30 mouse cellular contexts compared by ENCODE assay signal in the genomic region with DNA sequence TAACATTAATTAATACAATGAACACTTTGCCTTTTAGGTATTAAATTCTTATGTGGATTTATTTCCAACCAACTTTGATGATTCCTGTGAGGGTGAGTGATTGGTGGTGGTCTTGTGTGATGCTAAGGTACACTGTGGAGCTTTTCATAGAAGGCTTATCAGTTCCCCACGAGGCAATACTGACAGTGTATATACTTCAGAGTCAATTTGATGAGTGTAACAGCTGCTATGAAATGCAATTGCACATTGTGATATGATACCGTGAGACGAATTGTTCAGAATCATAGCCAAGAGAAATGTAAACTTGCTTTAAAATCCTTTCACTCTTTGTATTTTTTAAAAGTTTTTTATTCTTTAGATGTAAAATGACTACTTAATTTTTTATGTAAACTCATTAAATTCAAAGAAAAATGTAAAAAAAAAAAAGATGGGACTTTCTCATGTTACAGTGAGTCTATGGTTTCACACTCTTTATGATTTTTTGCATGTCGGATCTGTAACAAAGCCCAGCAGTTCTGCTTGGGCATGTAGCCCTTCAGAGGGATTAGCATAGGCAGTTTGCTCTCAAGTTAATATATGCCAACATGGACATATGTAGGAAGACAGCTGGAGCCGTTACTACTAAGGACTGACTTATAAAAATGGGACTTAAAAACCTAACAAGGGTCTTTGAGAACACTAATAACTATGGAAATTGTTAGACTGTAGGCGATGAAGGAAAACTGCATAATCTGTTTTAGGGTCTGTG. TPM values are rescaled to one million over a fixed set of nuclear protein-coding genes. Genes with fewer than 3 reads are reported as not detected.
A peak's percentile ranks its signal among the peaks of the same experiment; 100 is the strongest.
DNase-seq lines count a peak whose midpoint lies in the region; ATAC-seq and TF ChIP-seq lines count a peak whose summit lies in the region.
"Had no signal": no experiment of that assay in that cellular context is flagged by ENCODE, and none has a peak within 500 bp of the region (broad histone marks: within the 10 kb centered on the region; RNA-seq: fewer than 3 reads in every experiment).

No protein-coding gene starts in this region.

- no peak for TF ChIP-seq POLR2A in myocyte (IDR thresholded peaks at IDR 0.05; ENCODE audit: insufficient read length, low read depth)

- H3K79me2 ChIP-seq in C2C12 (ENCODE audit: control insufficient read depth, insufficient read depth) (no peaks in the 10 kb centered on the region), myocyte (ENCODE audit: control insufficient read depth, insufficient read depth) (no peaks in the 10 kb centered on the region)

- no peaks in the 10 kb centered on the region for H3K36me3 ChIP-seq in embryonic facial prominence, embryonic 14.5 days (ENCODE audit: control insufficient read depth, insufficient read depth, low read length)
- H3K36me3 ChIP-seq in embryonic facial prominence, embryonic 10.5 days (replicated peaks): no peaks in the 10 kb centered on the region
- H3K36me3 ChIP-seq in limb, embryonic 12.5 days: no peaks in the 10 kb centered on the region
- no peaks in the 10 kb centered on the region for H3K36me3 ChIP-seq in limb, embryonic 10.5 days
- H3K36me3 ChIP-seq in C2C12 (ENCODE audit: control insufficient read depth, insufficient read depth) (no peaks in the 10 kb centered on the region), myocyte (ENCODE audit: control insufficient read depth, insufficient read depth) (no peaks in the 10 kb centered on the region)
- no peaks in the 10 kb centered on the region for H3K36me3 ChIP-seq in intestine, embryonic 16.5 days (ENCODE audit: control insufficient read depth, insufficient read depth, low read length)
- H3K36me3 ChIP-seq: embryonic facial prominence, embryonic 12.5 days; G1E; heart, embryonic 10.5 days; heart, embryonic 13.5 days; hindbrain, embryonic 15.5 days had no signal

- TF ChIP-seq CTCF in C2C12 (IDR thresholded peaks at IDR 0.05; ENCODE audit: control insufficient read depth, insufficient read depth, insufficient read length): no peak

- ATAC-seq in embryonic facial prominence, embryonic 14.5 days (ENCODE audit: low read depth): peak; percentile 78; the same call in 1 of the 2 replicates
- peak; percentile 37; the same call in 1 of the 2 replicates for ATAC-seq in limb, embryonic 12.5 days (ENCODE audit: insufficient number of reproducible peaks, insufficient read depth, low FRiP score, low TSS enrichment, low read depth)
- ATAC-seq in intestine, embryonic 16.5 days: no peak
- ATAC-seq: forebrain, embryonic 13.5 days; forebrain, embryonic 16.5 days; Patski had no signal

- no peak overlapping the region for H3K27ac ChIP-seq in embryonic facial prominence, embryonic 14.5 days (replicated peaks; ENCODE audit: low read depth, low read length)
- H3K27ac ChIP-seq in embryonic facial prominence, embryonic 10.5 days (replicated peaks): no peak overlapping the region
- no peak overlapping the region for H3K27ac ChIP-seq in limb, embryonic 12.5 days
- H3K27ac ChIP-seq in limb, embryonic 10.5 days: no peak overlapping the region
- H3K27ac ChIP-seq in intestine, embryonic 16.5 days (ENCODE audit: low read length): no peak overlapping the region
- H3K27ac ChIP-seq: embryonic facial prominence, embryonic 12.5 days; forebrain, embryonic 13.5 days; gastrocnemius, adult 2 months; heart, adult 2 months; heart, embryonic 10.5 days; heart, embryonic 13.5 days; hindbrain, embryonic 15.5 days had no signal

- H3K4me2 ChIP-seq in embryonic facial prominence, embryonic 14.5 days (ENCODE audit: low read depth, low read length): no peak overlapping the region
- no peak overlapping the region for H3K4me2 ChIP-seq in limb, embryonic 12.5 days
- H3K4me2 ChIP-seq in myocyte (ENCODE audit: low read depth): peak overlapping the region; percentile 12
- H3K4me2 ChIP-seq in intestine, embryonic 16.5 days (ENCODE audit: low read depth, low read length): no peak overlapping the region
- H3K4me2 ChIP-seq: embryonic facial prominence, embryonic 12.5 days; forebrain, embryonic 13.5 days; heart, embryonic 13.5 days; hindbrain, embryonic 15.5 days had no signal

- H3K4me1 ChIP-seq in embryonic facial prominence, embryonic 14.5 days (ENCODE audit: control insufficient read depth, insufficient read depth, low read length): peaks cover 8% of the 10 kb centered on the region
- peaks cover 26% of the 10 kb centered on the region for H3K4me1 ChIP-seq in embryonic facial prominence, embryonic 10.5 days
- peaks cover 7% of the 10 kb centered on the region for H3K4me1 ChIP-seq in limb, embryonic 12.5 days (replicated peaks)
- peaks cover 12% of the 10 kb centered on the region for H3K4me1 ChIP-seq in limb, embryonic 10.5 days
- no peaks in the 10 kb centered on the region; the same call in none of the 2 replicates for H3K4me1 ChIP-seq in intestine, embryonic 16.5 days (ENCODE audit: control insufficient read depth, insufficient read depth, low read length)
- H3K4me1 ChIP-seq: forebrain, embryonic 13.5 days had no signal

- no peaks in the 10 kb centered on the region for H3K79me3 ChIP-seq in C2C12 (ENCODE audit: low read depth)

- no peak overlapping the region for H3K9ac ChIP-seq in embryonic facial prominence, embryonic 14.5 days (ENCODE audit: low read depth, low read length)
- H3K9ac ChIP-seq in limb, embryonic 12.5 days (replicated peaks): no peak overlapping the region
- no peak overlapping the region for H3K9ac ChIP-seq in intestine, embryonic 16.5 days (ENCODE audit: low read depth, low read length)
- H3K9ac ChIP-seq: embryonic facial prominence, embryonic 12.5 days; forebrain, embryonic 13.5 days; heart, embryonic 13.5 days; hindbrain, embryonic 15.5 days had no signal

- 50% methylated on average over 6 of the region's 6 CpGs for WGBS in embryonic facial prominence, embryonic 14.5 days
- WGBS in embryonic facial prominence, embryonic 10.5 days: 87% methylated on average over 6 of the region's 6 CpGs
- WGBS in limb, embryonic 12.5 days: 74% methylated on average over 6 of the region's 6 CpGs
- 87% methylated on average over 6 of the region's 6 CpGs for WGBS in limb, embryonic 10.5 days
- WGBS in intestine, embryonic 16.5 days: 67% methylated on average over 6 of the region's 6 CpGs

- DNase-seq in embryonic facial prominence, embryonic 14.5 days (ENCODE audit: low spot score): peak; percentile 79
- DNase-seq in embryonic facial prominence, embryonic 10.5 days (ENCODE audit: low spot score): no peak
- DNase-seq in limb, embryonic 10.5 days (ENCODE audit: low spot score): no peak
- DNase-seq: adrenal gland, postnatal 10 days; adrenal gland, postnatal 36 days; cerebellum, adult 18-20 months; cerebellum, adult 9-10 months; cerebellum, postnatal 14 days; gastrocnemius, adult 2 months; gastrocnemius, postnatal 14 days; heart, adult 2 months; heart, postnatal 14 days; heart, postnatal 4 days had no signal

- no peaks in the 10 kb centered on the region for H3K9me3 ChIP-seq in embryonic facial prominence, embryonic 14.5 days (ENCODE audit: control insufficient read depth, low read length)
- H3K9me3 ChIP-seq in embryonic facial prominence, embryonic 10.5 days: no peaks in the 10 kb centered on the region
- H3K9me3 ChIP-seq in limb, embryonic 12.5 days: no peaks in the 10 kb centered on the region
- H3K9me3 ChIP-seq in limb, embryonic 10.5 days (replicated peaks): no peaks in the 10 kb centered on the region
- no peaks in the 10 kb centered on the region for H3K9me3 ChIP-seq in intestine, embryonic 16.5 days (ENCODE audit: control insufficient read depth, low read length)
- H3K9me3 ChIP-seq: embryonic facial prominence, embryonic 12.5 days; forebrain, embryonic 13.5 days; G1E; heart, embryonic 10.5 days; heart, embryonic 13.5 days; hindbrain, embryonic 15.5 days had no signal

- H3K4me3 ChIP-seq in embryonic facial prominence, embryonic 14.5 days (ENCODE audit: low read depth, low read length): no peak overlapping the region
- H3K4me3 ChIP-seq in embryonic facial prominence, embryonic 10.5 days: no peak overlapping the region
- H3K4me3 ChIP-seq in limb, embryonic 12.5 days (replicated peaks): no peak overlapping the region
- no peak overlapping the region for H3K4me3 ChIP-seq in limb, embryonic 10.5 days
- H3K4me3 ChIP-seq in C2C12 (ENCODE audit: insufficient read depth, poor library complexity, severe bottlenecking) (no peak overlapping the region), myocyte (no peak overlapping the region)
- H3K4me3 ChIP-seq in intestine, embryonic 16.5 days (ENCODE audit: low read length): no peak overlapping the region
- H3K4me3 ChIP-seq: embryonic facial prominence, embryonic 12.5 days; erythroblast, embryonic 14.5 days; forebrain, embryonic 13.5 days; gastrocnemius, adult 2 months; heart, adult 2 months; heart, embryonic 10.5 days; heart, embryonic 13.5 days; hindbrain, embryonic 15.5 days had no signal

- H3K27me3 ChIP-seq in embryonic facial prominence, embryonic 14.5 days (replicated peaks; ENCODE audit: control insufficient read depth, insufficient read depth, low read length): no peaks in the 10 kb centered on the region
- H3K27me3 ChIP-seq in embryonic facial prominence, embryonic 10.5 days (replicated peaks; ENCODE audit: low read depth, poor library complexity, severe bottlenecking): no peaks in the 10 kb centered on the region
- H3K27me3 ChIP-seq in limb, embryonic 12.5 days: no peaks in the 10 kb centered on the region; the same call in 1 of the 2 replicates
- H3K27me3 ChIP-seq in limb, embryonic 10.5 days (ENCODE audit: low read depth, poor library complexity, severe bottlenecking): peaks cover 6% of the 10 kb centered on the region; the same call in 1 of the 2 replicates
- H3K27me3 ChIP-seq in C2C12 (ENCODE audit: control insufficient read depth, insufficient read depth, insufficient read length): no peaks in the 10 kb centered on the region
- no peaks in the 10 kb centered on the region for H3K27me3 ChIP-seq in myocyte (ENCODE audit: control insufficient read depth, insufficient read depth, insufficient read length)
- no peaks in the 10 kb centered on the region for H3K27me3 ChIP-seq in intestine, embryonic 16.5 days (replicated peaks; ENCODE audit: control insufficient read depth, insufficient read depth, low read length)
- H3K27me3 ChIP-seq: CH12.LX; embryonic facial prominence, embryonic 12.5 days; forebrain, embryonic 13.5 days; heart, embryonic 13.5 days; hindbrain, embryonic 15.5 days; Patski had no signal

- H3ac ChIP-seq in C2C12 (ENCODE audit: control insufficient read depth, insufficient read length, low read depth) (no peak overlapping the region), myocyte (ENCODE audit: control insufficient read depth, insufficient read length) (no peak overlapping the region)

RNA-seq across cellular contexts. Expression of a gene that starts 1.2 kb away (rescaled TPM):
- polyA plus RNA-seq in embryonic facial prominence, embryonic 14.5 days (2014; fragmentation: Nextera tagmentation; extraction: Ambion mirVana): not detected in 2 replicates
- not detected in 2 replicates for polyA plus RNA-seq in embryonic facial prominence, embryonic 10.5 days (2016; fragmentation: Nextera tagmentation; extraction: Ambion mirVana)
- not detected in 2 replicates for polyA plus RNA-seq in limb, embryonic 12.5 days (2016; fragmentation: Nextera tagmentation; extraction: Ambion mirVana)
- not detected in 2 replicates for polyA plus RNA-seq in limb, embryonic 10.5 days (2016; fragmentation: Nextera tagmentation; extraction: Ambion mirVana)
- polyA plus RNA-seq in C2C12 (2012; fragmentation: generic; extraction: Trizol) (not detected), myocyte (2012; fragmentation: generic; extraction: Trizol) (not detected)
- not detected in 2 replicates for polyA plus RNA-seq in intestine, embryonic 16.5 days (2015; fragmentation: Nextera tagmentation; extraction: Ambion mirVana)
- polyA plus RNA-seq: embryonic facial prominence, embryonic 12.5 days; erythroblast, embryonic 14.5 days; forebrain, embryonic 13.5 days; forebrain, embryonic 16.5 days; frontal cortex, adult 2 months; G1E; heart, adult 2 months; heart, embryonic 10.5 days; heart, embryonic 13.5 days; heart, embryonic 16.5 days; hindbrain, embryonic 11.5 days; hindbrain, embryonic 15.5 days; Patski had no signal

RNA-seq across cellular contexts. Expression of a gene that starts 23.3 kb away (rescaled TPM):
- 84.2 and 93.9 TPM in 2 replicates for polyA plus RNA-seq in embryonic facial prominence, embryonic 14.5 days (2014; fragmentation: Nextera tagmentation; extraction: Ambion mirVana)
- polyA plus RNA-seq in embryonic facial prominence, embryonic 10.5 days (2016; fragmentation: Nextera tagmentation; extraction: Ambion mirVana): 37.2 and 42.5 TPM in 2 replicates
- 60.4 and 64.8 TPM in 2 replicates for polyA plus RNA-seq in limb, embryonic 12.5 days (2016; fragmentation: Nextera tagmentation; extraction: Ambion mirVana)
- polyA plus RNA-seq in limb, embryonic 10.5 days (2016; fragmentation: Nextera tagmentation; extraction: Ambion mirVana): 40.5 and 44.6 TPM in 2 replicates
- 96.1 TPM for polyA plus RNA-seq in C2C12 (2012; fragmentation: generic; extraction: Trizol)
- 69.4 TPM for polyA plus RNA-seq in myocyte (2012; fragmentation: generic; extraction: Trizol)
- polyA plus RNA-seq in intestine, embryonic 16.5 days (2015; fragmentation: Nextera tagmentation; extraction: Ambion mirVana): 60.4 and 65.1 TPM in 2 replicates
- polyA plus RNA-seq: G1E had no signal
